Mouse (Mus musculus): ENCODE data around the gene Shank2. TPM values are rescaled to one million over a fixed set of nuclear protein-coding genes. Genes with fewer than 3 reads are reported as not detected.

Shank2 gene
- polyA plus RNA-seq, 1 experiment from 2014 or later: 1.6 TPM

DNA sequence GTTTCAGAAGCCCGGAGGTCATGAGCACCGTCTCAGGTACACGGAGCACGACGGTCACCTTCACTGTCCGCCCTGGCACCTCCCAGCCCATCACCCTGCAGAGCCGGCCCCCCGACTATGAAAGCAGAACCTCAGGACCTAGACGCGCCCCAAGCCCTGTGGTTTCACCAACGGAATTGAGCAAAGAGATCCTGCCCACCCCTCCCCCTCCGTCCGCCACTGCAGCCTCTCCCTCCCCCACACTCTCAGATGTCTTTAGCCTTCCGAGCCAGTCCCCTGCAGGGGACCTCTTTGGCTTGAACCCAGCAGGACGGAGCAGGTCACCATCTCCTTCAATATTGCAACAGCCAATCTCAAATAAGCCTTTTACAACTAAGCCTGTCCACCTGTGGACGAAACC, 418.8 kb downstream of the Shank2 start:
- WGBS: 30% methylated on average over 16 of the region's 16 CpGs
- Histone ChIP-seq H3K4me1 (ENCODE audit: control insufficient read depth, insufficient read depth, low read length) (peaks cover 10% of the 10 kb centered on the region), H3K9me3 (replicated peaks; ENCODE audit: control insufficient read depth, low read length) (no peaks in the 10 kb centered on the region), H3K36me3 (ENCODE audit: control insufficient read depth, insufficient read depth, low read length) (no peaks in the 10 kb centered on the region), H3K4me3 (replicated peaks; ENCODE audit: low read length) (no peak overlapping the region), H3K4me2 (ENCODE audit: low read depth, low read length) (no peak overlapping the region), H3K27me3 (ENCODE audit: control insufficient read depth, insufficient read depth, low read length) (no peaks in the 10 kb centered on the region), H3K9ac (ENCODE audit: low read length) (no peak overlapping the region), H3K27ac (ENCODE audit: low read length) (no peak overlapping the region)
- ATAC-seq (ENCODE audit: insufficient read depth, low FRiP score): no peak

DNA sequence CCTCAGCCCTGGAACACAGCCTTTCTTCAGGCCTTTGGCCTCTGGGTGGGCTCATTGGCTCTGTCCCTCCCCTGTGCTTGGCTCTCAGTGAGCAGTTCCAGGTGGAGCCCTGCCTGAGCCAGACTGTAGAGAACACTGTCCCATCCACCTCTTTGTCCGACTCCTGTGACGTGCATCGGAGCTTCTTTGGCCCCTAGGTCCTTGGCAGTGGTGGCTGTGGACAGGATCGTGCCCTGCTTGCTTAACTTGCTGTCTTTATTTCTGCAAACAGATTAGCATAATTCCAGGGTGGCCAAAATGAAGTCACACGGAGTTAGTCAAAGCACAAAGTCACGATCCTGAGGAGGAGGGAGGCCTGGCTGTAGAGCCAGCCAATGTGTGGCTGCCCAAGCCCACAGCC, 419.8 kb downstream of the Shank2 start:
- Histone ChIP-seq H3K27me3 (ENCODE audit: control insufficient read depth, insufficient read depth, low read length) (no peaks in the 10 kb centered on the region), H3K27ac (ENCODE audit: low read length) (no peak overlapping the region), H3K4me3 (replicated peaks; ENCODE audit: low read length) (no peak overlapping the region), H3K4me2 (ENCODE audit: low read depth, low read length) (no peak overlapping the region), H3K9me3 (replicated peaks; ENCODE audit: control insufficient read depth, low read length) (no peaks in the 10 kb centered on the region), H3K36me3 (ENCODE audit: control insufficient read depth, insufficient read depth, low read length) (no peaks in the 10 kb centered on the region), H3K9ac (ENCODE audit: low read length) (no peak overlapping the region), H3K4me1 (ENCODE audit: control insufficient read depth, insufficient read depth, low read length) (peaks cover 10% of the 10 kb centered on the region)
- 74% methylated on average over 6 of the region's 6 CpGs for WGBS
- no peak for ATAC-seq (ENCODE audit: insufficient read depth, low FRiP score)

DNA sequence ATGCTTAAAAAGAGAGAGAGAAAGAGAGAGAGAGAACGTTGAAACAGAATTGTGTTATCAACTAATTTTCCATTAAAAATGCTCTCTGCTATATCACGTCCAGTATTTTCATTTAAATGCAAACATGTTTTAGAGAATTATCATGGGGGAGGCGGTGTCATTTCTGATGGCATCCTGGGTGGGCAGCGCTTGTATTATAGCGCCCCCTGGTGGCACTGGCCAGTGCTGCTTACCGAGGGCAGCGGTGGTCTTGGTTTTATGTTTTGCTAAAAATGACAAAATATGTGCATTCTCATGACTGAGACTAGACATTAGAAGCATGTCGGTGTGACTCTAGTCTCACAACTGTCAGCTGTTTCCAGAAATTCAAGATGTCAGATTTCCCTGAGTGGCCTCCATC, 424.2 kb downstream of the Shank2 start:
- 8% methylated on average over 8 of the region's 8 CpGs for WGBS
- H3K4me2 ChIP-seq (ENCODE audit: low read depth, low read length): no peak overlapping the region
- H3K9me3 ChIP-seq (replicated peaks; ENCODE audit: control insufficient read depth, low read length): no peaks in the 10 kb centered on the region
- no peak for ATAC-seq (ENCODE audit: insufficient read depth, low FRiP score)
- H3K27me3 ChIP-seq (ENCODE audit: control insufficient read depth, insufficient read depth, low read length): no peaks in the 10 kb centered on the region
- no peak overlapping the region for H3K27ac ChIP-seq (ENCODE audit: low read length)
- no peak overlapping the region for H3K9ac ChIP-seq (ENCODE audit: low read length)
- H3K4me3 ChIP-seq (replicated peaks; ENCODE audit: low read length): no peak overlapping the region
- no peaks in the 10 kb centered on the region for H3K36me3 ChIP-seq (ENCODE audit: control insufficient read depth, insufficient read depth, low read length)
- H3K4me1 ChIP-seq (ENCODE audit: control insufficient read depth, insufficient read depth, low read length): no peaks in the 10 kb centered on the region

GRCm38 (mm10) chr7:144426594-144426993, 424.9 kb downstream of the Shank2 start:
- WGBS: 85% methylated on average over 3 of the region's 3 CpGs
- Histone ChIP-seq H3K27me3 (ENCODE audit: control insufficient read depth, insufficient read depth, low read length) (no peaks in the 10 kb centered on the region), H3K4me2 (ENCODE audit: low read depth, low read length) (no peak overlapping the region), H3K9me3 (replicated peaks; ENCODE audit: control insufficient read depth, low read length) (no peaks in the 10 kb centered on the region), H3K4me1 (ENCODE audit: control insufficient read depth, insufficient read depth, low read length) (no peaks in the 10 kb centered on the region), H3K4me3 (replicated peaks; ENCODE audit: low read length) (no peak overlapping the region), H3K9ac (ENCODE audit: low read length) (no peak overlapping the region), H3K27ac (ENCODE audit: low read length) (no peak overlapping the region), H3K36me3 (ENCODE audit: control insufficient read depth, insufficient read depth, low read length) (no peaks in the 10 kb centered on the region)
- ATAC-seq (ENCODE audit: insufficient read depth, low FRiP score): no peak

DNA sequence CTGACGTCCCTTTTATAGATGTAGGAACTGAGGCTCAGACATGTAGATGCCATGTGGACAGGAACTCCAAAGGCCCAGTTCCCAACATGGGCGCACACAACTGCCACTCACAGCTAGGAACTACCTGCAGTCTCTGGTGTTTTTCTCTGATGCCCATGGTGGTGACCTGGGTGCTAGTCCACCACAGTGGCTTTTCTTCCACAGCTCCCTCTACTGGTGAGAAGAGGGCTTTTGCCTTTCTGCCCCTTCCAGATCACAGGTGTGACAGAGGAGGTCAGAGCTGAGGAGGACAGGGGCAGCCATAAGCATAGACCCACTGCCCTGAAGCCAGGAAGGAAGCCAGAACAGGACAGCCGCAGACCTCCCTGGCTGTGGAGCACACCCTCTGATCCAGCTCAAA, 425.7 kb downstream of the Shank2 start:
- 82% methylated on average over 3 of the region's 3 CpGs for WGBS
- Histone ChIP-seq H3K27me3 (ENCODE audit: control insufficient read depth, insufficient read depth, low read length) (no peaks in the 10 kb centered on the region), H3K4me3 (replicated peaks; ENCODE audit: low read length) (no peak overlapping the region), H3K36me3 (ENCODE audit: control insufficient read depth, insufficient read depth, low read length) (no peaks in the 10 kb centered on the region), H3K9me3 (replicated peaks; ENCODE audit: control insufficient read depth, low read length) (no peaks in the 10 kb centered on the region), H3K4me2 (ENCODE audit: low read depth, low read length) (no peak overlapping the region), H3K27ac (ENCODE audit: low read length) (no peak overlapping the region), H3K4me1 (ENCODE audit: control insufficient read depth, insufficient read depth, low read length) (no peaks in the 10 kb centered on the region), H3K9ac (ENCODE audit: low read length) (no peak overlapping the region)
- no peak for ATAC-seq (ENCODE audit: insufficient read depth, low FRiP score)

DNA sequence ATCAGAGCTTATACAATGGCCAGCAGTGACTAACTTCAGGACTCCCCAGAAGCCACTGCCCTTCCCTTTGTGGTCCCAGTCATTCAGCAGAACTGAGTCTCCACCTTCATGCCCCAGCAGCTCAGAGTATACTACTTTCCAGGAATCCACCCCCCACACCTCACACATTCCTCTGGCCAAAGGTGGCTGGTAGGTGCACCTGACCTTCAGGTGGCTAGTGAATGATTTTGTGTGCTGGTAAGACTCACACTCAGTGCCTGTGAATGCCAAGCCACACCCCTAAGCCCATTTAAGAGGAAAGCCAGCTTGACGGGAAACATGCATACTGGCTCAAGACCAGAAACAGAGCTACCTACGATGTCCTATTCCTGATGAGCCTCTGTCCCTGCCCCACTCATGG, 431.2 kb downstream of the Shank2 start:
- Histone ChIP-seq H3K9me3 (replicated peaks; ENCODE audit: control insufficient read depth, low read length) (no peaks in the 10 kb centered on the region), H3K36me3 (ENCODE audit: control insufficient read depth, insufficient read depth, low read length) (peaks cover 9% of the 10 kb centered on the region; the same call in 1 of the 2 replicates), H3K27me3 (ENCODE audit: control insufficient read depth, insufficient read depth, low read length) (no peaks in the 10 kb centered on the region), H3K4me1 (ENCODE audit: control insufficient read depth, insufficient read depth, low read length) (no peaks in the 10 kb centered on the region), H3K9ac (ENCODE audit: low read length) (no peak overlapping the region), H3K4me3 (replicated peaks; ENCODE audit: low read length) (no peak overlapping the region), H3K4me2 (ENCODE audit: low read depth, low read length) (no peak overlapping the region), H3K27ac (ENCODE audit: low read length) (no peak overlapping the region)
- ATAC-seq (ENCODE audit: insufficient read depth, low FRiP score): no peak
- 57% methylated on average over 2 of the region's 2 CpGs for WGBS

- ATAC-seq (ENCODE audit: insufficient read depth, low FRiP score): peak; percentile 18; the same call in 1 of the 2 replicates
- 95% methylated on average over 7 of the region's 7 CpGs for WGBS
- Histone ChIP-seq H3K27me3 (ENCODE audit: control insufficient read depth, insufficient read depth, low read length) (no peaks in the 10 kb centered on the region), H3K9me3 (replicated peaks; ENCODE audit: control insufficient read depth, low read length) (no peaks in the 10 kb centered on the region), H3K4me3 (replicated peaks; ENCODE audit: low read length) (no peak overlapping the region), H3K4me2 (ENCODE audit: low read depth, low read length) (no peak overlapping the region), H3K4me1 (ENCODE audit: control insufficient read depth, insufficient read depth, low read length) (no peaks in the 10 kb centered on the region), H3K36me3 (ENCODE audit: control insufficient read depth, insufficient read depth, low read length) (peaks cover 28% of the 10 kb centered on the region), H3K9ac (ENCODE audit: low read length) (no peak overlapping the region), H3K27ac (ENCODE audit: low read length) (no peak overlapping the region)
Observed at GRCm38 (mm10) chr7:144438811-144439210, 437.1 kb downstream of the Shank2 start.

DNA sequence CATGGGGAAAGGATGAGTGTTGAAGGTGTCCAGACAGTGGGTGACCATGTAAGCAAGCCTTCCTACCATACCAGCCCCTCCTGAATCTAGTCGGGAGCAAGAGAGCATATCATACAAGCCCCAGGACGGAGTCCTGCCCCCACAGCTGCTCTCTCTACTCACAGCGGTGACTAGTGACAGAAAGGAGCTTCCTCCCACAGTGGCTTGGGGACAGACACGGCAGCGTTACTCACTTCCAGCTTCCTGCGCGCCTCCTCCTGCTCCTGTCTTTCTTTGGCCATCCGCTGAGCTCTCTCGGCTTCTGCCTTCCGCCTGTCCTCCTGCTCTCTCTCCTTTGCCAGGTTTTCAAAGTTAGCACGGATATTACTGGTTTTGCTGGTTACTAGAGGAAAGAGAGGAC, 439.7 kb downstream of the Shank2 start:
- Histone ChIP-seq H3K9ac (ENCODE audit: low read length) (no peak overlapping the region), H3K27ac (ENCODE audit: low read length) (no peak overlapping the region), H3K4me1 (ENCODE audit: control insufficient read depth, insufficient read depth, low read length) (no peaks in the 10 kb centered on the region), H3K36me3 (ENCODE audit: control insufficient read depth, insufficient read depth, low read length) (peaks cover 49% of the 10 kb centered on the region), H3K9me3 (replicated peaks; ENCODE audit: control insufficient read depth, low read length) (no peaks in the 10 kb centered on the region), H3K4me2 (ENCODE audit: low read depth, low read length) (no peak overlapping the region), H3K4me3 (replicated peaks; ENCODE audit: low read length) (no peak overlapping the region), H3K27me3 (ENCODE audit: control insufficient read depth, insufficient read depth, low read length) (no peaks in the 10 kb centered on the region)
- ATAC-seq (ENCODE audit: insufficient read depth, low FRiP score): no peak
- 93% methylated on average over 11 of the region's 11 CpGs for WGBS

DNA sequence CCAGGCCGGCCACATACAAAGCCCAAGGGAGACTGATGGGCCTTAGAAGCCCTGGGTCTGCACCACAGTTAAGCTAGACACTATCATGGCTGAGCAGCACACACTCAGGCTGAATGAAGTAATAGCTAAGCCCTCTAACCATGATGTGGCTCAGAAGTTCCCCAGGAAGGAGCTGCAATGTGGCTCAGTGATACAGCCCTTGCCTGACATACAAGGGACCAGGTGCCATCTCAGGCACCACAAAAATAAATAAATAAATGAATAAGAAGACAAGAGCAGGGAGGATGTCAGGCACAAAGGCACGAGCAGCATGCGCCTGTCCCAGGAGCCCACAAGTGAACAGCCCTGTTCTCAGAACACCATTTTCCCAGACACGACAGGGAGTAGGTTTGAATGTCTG, 440.2 kb downstream of the Shank2 start:
- Histone ChIP-seq H3K9ac (ENCODE audit: low read length) (no peak overlapping the region), H3K4me2 (ENCODE audit: low read depth, low read length) (no peak overlapping the region), H3K9me3 (replicated peaks; ENCODE audit: control insufficient read depth, low read length) (no peaks in the 10 kb centered on the region), H3K4me1 (ENCODE audit: control insufficient read depth, insufficient read depth, low read length) (no peaks in the 10 kb centered on the region), H3K27ac (ENCODE audit: low read length) (no peak overlapping the region), H3K4me3 (replicated peaks; ENCODE audit: low read length) (no peak overlapping the region), H3K36me3 (ENCODE audit: control insufficient read depth, insufficient read depth, low read length) (peaks cover 53% of the 10 kb centered on the region), H3K27me3 (ENCODE audit: control insufficient read depth, insufficient read depth, low read length) (no peaks in the 10 kb centered on the region)
- 89% methylated on average over 4 of the region's 4 CpGs for WGBS
- no peak for ATAC-seq (ENCODE audit: insufficient read depth, low FRiP score)

- H3K9ac ChIP-seq (ENCODE audit: low read length): no peak overlapping the region
- no peak overlapping the region for H3K4me3 ChIP-seq (replicated peaks; ENCODE audit: low read length)
- H3K27ac ChIP-seq (ENCODE audit: low read length): no peak overlapping the region
- WGBS: 79% methylated on average over 7 of the region's 7 CpGs
- no peaks in the 10 kb centered on the region for H3K27me3 ChIP-seq (ENCODE audit: control insufficient read depth, insufficient read depth, low read length)
- H3K9me3 ChIP-seq (replicated peaks; ENCODE audit: control insufficient read depth, low read length): no peaks in the 10 kb centered on the region
- H3K36me3 ChIP-seq (ENCODE audit: control insufficient read depth, insufficient read depth, low read length): peaks cover 41% of the 10 kb centered on the region
- no peak overlapping the region for H3K4me2 ChIP-seq (ENCODE audit: low read depth, low read length)
- no peaks in the 10 kb centered on the region for H3K4me1 ChIP-seq (ENCODE audit: control insufficient read depth, insufficient read depth, low read length)
- no peak for ATAC-seq (ENCODE audit: insufficient read depth, low FRiP score)
Observed at GRCm38 (mm10) chr7:144444788-144445187, 443.1 kb downstream of the Shank2 start.

Data from stomach, embryonic 16.5 days (tissue).